Mouse (Mus musculus) heart, embryonic 10.5 days (tissue): ENCODE results near the gene Sspo. TPM values are rescaled to one million over a fixed set of nuclear protein-coding genes. Genes with fewer than 3 reads are reported as not detected.

Experiments used
- DNase-seq: peaks from one replicate; pipeline ENCODE4 v3.0.0-alpha.2; 2017; ENCODE audit warnings: low spot score
- H3K27ac ChIP-seq: fragments of 300-500 bp; sonication (generic); 2 replicates; pipeline ENCODE4 v1.5.1; 2016; ENCODE audit warnings: mild to moderate bottlenecking
- H3K27me3 ChIP-seq: fragments of 300-500 bp; sonication (generic); 2 replicates; pipeline ENCODE4 v1.6.1; 2016; ENCODE audit warnings: mild to moderate bottlenecking; ENCODE audit not compliant: poor library complexity, insufficient read depth, severe bottlenecking
- H3K36me3 ChIP-seq: fragments of 300-500 bp; sonication (generic); 2 replicates; pipeline ENCODE4 v1.6.1; 2016; ENCODE audit warnings: mild to moderate bottlenecking, moderate library complexity
- H3K4me1 ChIP-seq: fragments of 300-500 bp; sonication (generic); 2 replicates; pipeline ENCODE4 v1.6.1; 2016; ENCODE audit warnings: mild to moderate bottlenecking
- H3K4me3 ChIP-seq: fragments of 300-500 bp; sonication (generic); 2 replicates; pipeline ENCODE4 v1.5.1; 2016; ENCODE audit warnings: mild to moderate bottlenecking, moderate library complexity
- H3K9me3 ChIP-seq: fragments of 300-500 bp; sonication (generic); 2 replicates; pipeline ENCODE4 v1.6.1; 2016; ENCODE audit warnings: mild to moderate bottlenecking, moderate library complexity
- WGBS: fragments of 180-500 bp; shearing (Covaris S2); methylation state at CpG from one replicate; pipeline ENCODE4 v1.1.7; 2016; 5-methylcytosine and 5-hydroxymethylcytosine counted together
- polyA plus RNA-seq: library from polyadenylated mRNA; unstranded; fragments of >200 nt; fragmentation: Nextera tagmentation; extraction: Ambion mirVana; gene quantifications from 2 replicates; pipeline ENCODE4 v1.2.1, GENCODE M21; 2016

The Sspo gene
- 0.15 and 0.64 TPM in 2 replicates for polyA plus RNA-seq

- Histone ChIP-seq H3K4me3 (no peak within 1 kb of the TSS), H3K36me3 (no peaks in the 10 kb centered on the region), H3K4me1 (peaks cover 28% of the 10 kb centered on the region), H3K9me3 (no peaks in the 10 kb centered on the region), H3K27me3 (peaks cover 13% of the 10 kb centered on the region; the same call in 1 of the 2 replicates), H3K27ac (peak within 1 kb of the TSS; percentile 65)
- WGBS: 64% methylated on average over 1 of the region's 1 CpGs
- DNase-seq: no peak
Observed at GRCm38 (mm10) chr6:48447929-48448328, at the start of gene Sspo. Gene Sspo, plus strand, starts transcription at chr6:48448229.

DNA sequence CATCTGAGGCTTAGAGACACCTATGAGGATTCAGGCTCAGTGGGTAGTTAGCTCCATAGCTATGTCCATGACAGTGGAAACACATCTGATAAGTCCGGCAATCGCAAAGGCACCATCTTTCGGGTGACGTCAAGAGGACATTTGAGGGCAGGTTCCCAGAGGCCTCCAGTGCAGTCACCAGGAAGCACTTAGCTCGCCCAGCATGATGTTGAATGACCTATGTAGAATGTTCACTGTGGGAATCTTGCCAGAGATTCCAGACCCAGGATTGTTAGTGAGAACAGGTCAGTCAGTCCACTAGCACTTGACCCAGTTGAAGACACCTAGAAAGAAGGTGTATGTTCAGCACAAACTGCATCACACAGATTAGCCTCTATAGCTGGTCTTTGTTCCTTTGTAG lies 48.1 kb upstream of the Sspo start:
- Histone ChIP-seq H3K27ac (no peak overlapping the region), H3K4me1 (peaks cover 41% of the 10 kb centered on the region), H3K4me3 (no peak overlapping the region), H3K9me3 (no peaks in the 10 kb centered on the region), H3K27me3 (no peaks in the 10 kb centered on the region), H3K36me3 (peaks cover 19% of the 10 kb centered on the region)
- DNase-seq: no peak
- WGBS: 89% methylated on average over 5 of the region's 5 CpGs

- WGBS: 90% methylated on average over 5 of the region's 5 CpGs
- Histone ChIP-seq H3K4me1 (peaks cover 17% of the 10 kb centered on the region; the same call in 1 of the 2 replicates), H3K9me3 (no peaks in the 10 kb centered on the region), H3K36me3 (peaks cover 61% of the 10 kb centered on the region), H3K4me3 (no peak overlapping the region), H3K27me3 (no peaks in the 10 kb centered on the region), H3K27ac (no peak overlapping the region)
- DNase-seq: peak; percentile 68
Observed at GRCm38 (mm10) chr6:48404071-48404470, 44.0 kb upstream of the Sspo start.

GRCm38 (mm10) chr6:48409726-48410343 lies 38.2 kb upstream of the Sspo start:
- no peaks in the 10 kb centered on the region for H3K27me3 ChIP-seq
- H3K27ac ChIP-seq: no peak overlapping the region
- DNase-seq: no peak
- no peaks in the 10 kb centered on the region for H3K9me3 ChIP-seq
- 93% methylated on average over 4 of the region's 4 CpGs for WGBS
- peaks cover 2% of the 10 kb centered on the region; the same call in 1 of the 2 replicates for H3K4me1 ChIP-seq
- no peak overlapping the region for H3K4me3 ChIP-seq
- peaks cover 100% of the 10 kb centered on the region for H3K36me3 ChIP-seq

DNA sequence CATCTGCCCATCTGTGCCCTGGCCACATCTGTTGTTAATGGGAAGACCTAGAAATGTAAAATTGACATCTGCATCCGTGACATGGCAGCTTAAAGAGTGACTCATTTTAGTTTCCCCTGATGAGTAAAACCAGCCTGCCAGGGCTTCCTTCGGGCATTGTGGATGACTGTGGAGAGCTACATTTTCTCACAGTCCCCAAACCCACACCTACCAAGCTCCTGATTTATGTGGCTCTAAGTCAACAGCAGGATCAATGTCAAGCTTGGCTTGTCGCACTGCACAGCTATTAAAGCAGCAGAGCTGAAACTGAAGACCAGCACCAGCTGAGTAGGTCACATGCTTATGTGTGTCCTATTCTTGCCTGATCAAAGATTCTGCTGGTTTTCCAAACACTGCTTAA lies 37.5 kb upstream of the Sspo start:
- no peaks in the 10 kb centered on the region for H3K9me3 ChIP-seq
- H3K27ac ChIP-seq: no peak overlapping the region
- H3K36me3 ChIP-seq: peaks cover 100% of the 10 kb centered on the region
- peak; percentile 25 for DNase-seq
- H3K4me1 ChIP-seq: peaks cover 2% of the 10 kb centered on the region; the same call in 1 of the 2 replicates
- H3K27me3 ChIP-seq: no peaks in the 10 kb centered on the region
- H3K4me3 ChIP-seq: no peak overlapping the region
- WGBS: 79% methylated on average over 3 of the region's 3 CpGs

- Histone ChIP-seq H3K4me1 (peaks cover 2% of the 10 kb centered on the region; the same call in 1 of the 2 replicates), H3K9me3 (no peaks in the 10 kb centered on the region), H3K27ac (no peak overlapping the region), H3K4me3 (no peak overlapping the region), H3K36me3 (peaks cover 100% of the 10 kb centered on the region), H3K27me3 (no peaks in the 10 kb centered on the region)
- WGBS: 78% methylated on average over 6 of the region's 6 CpGs
- peak; percentile 63 for DNase-seq
Observed at GRCm38 (mm10) chr6:48411193-48412092, 36.6 kb upstream of the Sspo start.

DNA sequence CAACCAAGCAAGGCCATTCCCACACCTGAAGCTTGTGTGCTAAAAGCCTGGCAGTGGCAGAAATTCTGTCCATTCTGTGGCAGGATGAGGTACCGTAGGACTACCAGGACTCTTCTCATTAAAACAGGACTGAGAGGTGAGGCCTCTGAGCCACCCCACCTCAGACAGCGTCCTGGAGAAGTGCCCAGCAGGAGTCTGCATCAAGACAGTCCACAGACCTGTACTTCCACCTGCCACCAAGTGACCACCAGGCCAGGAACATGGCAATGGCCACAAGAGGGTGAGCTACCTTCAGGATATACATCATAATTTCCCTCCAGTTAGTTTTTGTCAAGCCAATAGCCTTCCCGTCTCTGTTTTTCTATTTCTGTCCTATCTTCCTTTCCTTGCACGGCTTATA lies 35.9 kb upstream of the Sspo start:
- H3K4me1 ChIP-seq: peaks cover 2% of the 10 kb centered on the region; the same call in 1 of the 2 replicates
- no peak overlapping the region for H3K27ac ChIP-seq

DNA sequence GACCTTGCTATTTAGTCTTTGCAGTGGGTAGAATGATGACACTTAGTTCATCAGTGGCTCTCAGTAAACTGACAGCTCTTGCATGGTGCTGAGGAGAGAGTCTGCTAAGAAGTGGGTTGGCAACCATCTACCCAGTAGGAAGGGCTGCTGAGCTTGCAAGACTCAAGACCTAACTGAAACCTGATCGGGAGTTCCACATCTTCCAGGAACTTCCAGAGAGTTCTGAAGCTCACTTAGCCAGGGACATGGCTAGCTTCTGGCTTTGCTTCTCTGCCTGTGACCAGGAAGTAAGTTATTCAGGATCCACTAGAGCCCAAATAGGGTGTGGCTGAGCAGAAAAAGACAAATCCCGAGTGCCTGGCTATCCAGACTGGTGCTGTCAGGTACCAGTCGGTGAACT lies 35.4 kb upstream of the Sspo start:
- peaks cover 99% of the 10 kb centered on the region for H3K36me3 ChIP-seq
- WGBS: 79% methylated on average over 3 of the region's 3 CpGs
- peaks cover 2% of the 10 kb centered on the region; the same call in 1 of the 2 replicates for H3K4me1 ChIP-seq
- no peaks in the 10 kb centered on the region for H3K9me3 ChIP-seq
- H3K27me3 ChIP-seq: no peaks in the 10 kb centered on the region
- no peak overlapping the region for H3K27ac ChIP-seq
- DNase-seq: no peak
- H3K4me3 ChIP-seq: no peak overlapping the region

More for the DNA sequence above, 35.9 kb upstream of the Sspo start:
- peaks cover 100% of the 10 kb centered on the region for H3K36me3 ChIP-seq
- 88% methylated on average over 4 of the region's 4 CpGs for WGBS
- no peaks in the 10 kb centered on the region for H3K9me3 ChIP-seq
- no peak overlapping the region for H3K4me3 ChIP-seq
- H3K27me3 ChIP-seq: no peaks in the 10 kb centered on the region
- DNase-seq: peak; percentile 35

- 82% methylated on average over 10 of the region's 10 CpGs for WGBS
- Histone ChIP-seq H3K27ac (no peak overlapping the region), H3K9me3 (no peaks in the 10 kb centered on the region), H3K36me3 (peaks cover 99% of the 10 kb centered on the region), H3K4me1 (peaks cover 2% of the 10 kb centered on the region; the same call in 1 of the 2 replicates), H3K27me3 (no peaks in the 10 kb centered on the region), H3K4me3 (no peak overlapping the region)
- no peak for DNase-seq
Observed at GRCm38 (mm10) chr6:48413081-48413480, 34.9 kb upstream of the Sspo start.

DNA sequence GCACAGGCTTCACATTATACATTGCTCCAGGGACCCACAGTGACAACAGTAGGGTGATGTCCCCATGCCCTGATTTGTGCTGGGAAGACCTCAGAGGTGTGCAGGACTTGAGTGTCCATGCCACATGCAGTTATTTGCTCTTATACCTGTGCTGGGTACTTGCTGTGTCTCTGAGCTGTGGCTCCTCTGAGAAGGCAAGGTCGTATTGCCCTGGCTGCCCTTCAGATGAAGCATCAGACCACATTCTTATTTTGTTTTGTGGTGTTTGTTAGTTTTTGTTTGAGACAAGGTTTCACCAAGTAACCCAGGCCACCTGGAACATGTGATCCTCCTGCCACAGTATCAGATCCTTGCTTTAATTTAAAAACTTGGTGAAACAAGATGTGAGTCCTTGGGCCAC lies 33.1 kb upstream of the Sspo start:
- H3K36me3 ChIP-seq: peaks cover 84% of the 10 kb centered on the region

GRCm38 (mm10) chr6:48415636-48416035 lies 32.4 kb upstream of the Sspo start:
- Histone ChIP-seq H3K4me1 (peaks cover 3% of the 10 kb centered on the region; the same call in 1 of the 2 replicates), H3K9me3 (no peaks in the 10 kb centered on the region), H3K27ac (no peak overlapping the region), H3K27me3 (no peaks in the 10 kb centered on the region), H3K4me3 (no peak overlapping the region), H3K36me3 (peaks cover 77% of the 10 kb centered on the region)
- no peak for DNase-seq
- WGBS: 94% methylated on average over 7 of the region's 7 CpGs

More for the DNA sequence above, 33.1 kb upstream of the Sspo start:
- H3K27me3 ChIP-seq: no peaks in the 10 kb centered on the region
- no peaks in the 10 kb centered on the region for H3K9me3 ChIP-seq
- no peaks in the 10 kb centered on the region for H3K4me1 ChIP-seq
- WGBS: 88% methylated on average over 1 of the region's 1 CpGs
- no peak overlapping the region for H3K4me3 ChIP-seq
- H3K27ac ChIP-seq: no peak overlapping the region
- DNase-seq: no peak

GRCm38 (mm10) chr6:48416486-48416885 lies 31.5 kb upstream of the Sspo start:
- peaks cover 68% of the 10 kb centered on the region for H3K36me3 ChIP-seq
- no peak overlapping the region for H3K4me3 ChIP-seq
- DNase-seq: no peak
- H3K27me3 ChIP-seq: no peaks in the 10 kb centered on the region
- 81% methylated on average over 2 of the region's 2 CpGs for WGBS
- peaks cover 5% of the 10 kb centered on the region; the same call in 1 of the 2 replicates for H3K4me1 ChIP-seq
- H3K27ac ChIP-seq: no peak overlapping the region
- no peaks in the 10 kb centered on the region for H3K9me3 ChIP-seq

DNA sequence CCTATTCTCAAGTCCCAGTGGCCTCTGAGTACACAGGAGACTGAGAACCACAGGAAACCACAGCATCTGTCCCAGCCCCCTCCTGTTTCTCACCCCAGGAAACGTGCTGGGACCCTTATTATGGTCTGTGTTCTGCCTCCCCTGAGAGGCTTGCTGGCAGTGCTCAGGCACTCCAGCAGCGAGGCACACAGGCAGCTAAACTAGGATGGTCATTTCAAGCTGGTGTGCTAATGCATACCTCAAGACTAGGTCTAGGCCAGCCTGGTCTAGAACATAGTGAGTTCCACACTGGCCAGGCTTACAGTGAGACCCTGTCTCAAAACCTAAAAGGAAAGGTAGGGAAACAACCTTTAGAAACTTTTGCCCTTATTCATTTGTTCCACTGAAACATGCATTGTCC lies 27.4 kb upstream of the Sspo start:
- H3K4me1 ChIP-seq: peaks cover 8% of the 10 kb centered on the region; the same call in 1 of the 2 replicates
- H3K27me3 ChIP-seq: no peaks in the 10 kb centered on the region
- DNase-seq: no peak
- WGBS: 17% methylated on average over 2 of the region's 2 CpGs
- H3K27ac ChIP-seq: no peak overlapping the region
- H3K36me3 ChIP-seq: peaks cover 26% of the 10 kb centered on the region
- H3K9me3 ChIP-seq: no peaks in the 10 kb centered on the region
- no peak overlapping the region for H3K4me3 ChIP-seq
